Mouse (Mus musculus): Measurements from ENCODE around the gene Cdh8.

- TF ChIP-seq CTCF (IDR thresholded peaks at IDR 0.05; ENCODE audit: low read depth, low read length): no peak
- TF ChIP-seq POLR2A (IDR thresholded peaks at IDR 0.05; ENCODE audit: borderline replicate concordance, low read depth, low read length): no peak
These were observed 229.4 kb downstream of the Cdh8 start for GRCm38 (mm10) chr8:99186879-99187278.

All from bone marrow macrophage, adult 2 months (primary cell).